Mouse (Mus musculus): ENCODE data around the gene Stxbp4.

Gene Stxbp4

GRCm38 (mm10) chr11:90558359-90559047 lies 79.4 kb downstream of the Stxbp4 start:
- no peak for DNase-seq (ENCODE audit: low spot score)

- no peak for DNase-seq (ENCODE audit: low spot score)
Measured at GRCm38 (mm10) chr11:90556517-90556916, 81.4 kb downstream of the Stxbp4 start.

GRCm38 (mm10) chr11:90553963-90554362 lies 83.9 kb downstream of the Stxbp4 start:
- DNase-seq (ENCODE audit: low spot score), result no peak

- DNase-seq (ENCODE audit: low spot score), result no peak
Measured at GRCm38 (mm10) chr11:90552303-90553201, 85.3 kb downstream of the Stxbp4 start.

GRCm38 (mm10) chr11:90548560-90548959 lies 89.3 kb downstream of the Stxbp4 start:
- peak; percentile 25 for DNase-seq (ENCODE audit: low spot score)

GRCm38 (mm10) chr11:90538636-90539263 lies 99.1 kb downstream of the Stxbp4 start:
- no peak for DNase-seq (ENCODE audit: low spot score)

- no peak for DNase-seq (ENCODE audit: low spot score)
Measured at GRCm38 (mm10) chr11:90525311-90525710, 112.6 kb downstream of the Stxbp4 start.

- DNase-seq (ENCODE audit: low spot score), result no peak
Measured at GRCm38 (mm10) chr11:90521040-90521439, 116.8 kb downstream of the Stxbp4 start.

DNA sequence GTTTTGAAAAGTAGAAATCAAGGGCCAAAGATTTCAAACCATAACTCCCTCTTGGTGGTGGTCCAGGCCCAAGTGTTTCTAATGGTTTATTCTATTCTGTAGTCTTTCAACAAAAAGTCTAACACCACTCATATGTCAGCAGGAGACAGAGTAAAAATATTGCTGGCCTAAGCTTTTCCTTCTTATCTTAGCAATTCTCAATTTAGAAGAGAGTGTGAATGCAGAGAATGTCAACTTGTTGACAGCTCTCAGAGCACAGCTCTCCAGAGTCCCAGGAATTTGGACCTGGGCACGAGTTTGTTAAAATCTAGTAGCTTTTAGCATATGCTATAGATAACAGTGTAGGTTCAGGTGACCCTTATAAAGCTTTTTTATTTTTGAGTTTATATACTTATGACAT lies 120.1 kb downstream of the Stxbp4 start:
- DNase-seq (ENCODE audit: low spot score), result no peak

DNA sequence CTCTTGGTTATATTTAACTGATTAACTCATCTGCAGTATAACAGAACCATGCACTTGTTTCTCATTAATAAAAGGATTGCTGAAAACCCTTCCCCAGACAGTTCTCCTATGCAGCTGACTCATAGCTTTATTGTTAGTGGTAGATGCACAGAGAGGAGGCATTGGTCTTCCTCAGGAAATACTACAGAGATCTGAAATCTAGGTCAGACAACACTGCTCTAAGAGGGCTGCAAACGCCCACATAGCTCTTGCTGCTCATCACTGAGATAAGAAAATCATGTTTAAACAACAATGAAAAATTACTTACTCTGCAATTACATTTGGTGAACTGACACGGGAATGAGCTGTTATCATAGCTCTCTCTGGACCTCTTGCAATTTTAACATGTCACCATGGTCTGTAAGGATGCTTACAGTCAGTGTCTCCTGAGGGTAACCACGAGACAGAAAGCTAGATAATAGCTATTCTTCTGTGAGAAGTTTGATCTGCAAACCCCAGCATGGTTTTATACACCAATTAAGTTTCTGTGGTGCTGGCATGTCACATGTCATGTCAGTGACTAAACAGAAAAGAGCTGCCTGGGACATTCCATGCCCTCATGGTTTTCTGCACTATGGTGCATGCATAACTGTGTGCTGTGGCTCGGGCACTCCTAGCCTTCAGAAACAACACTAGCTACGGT lies 125.2 kb downstream of the Stxbp4 start:
- DNase-seq (ENCODE audit: low spot score), result no peak

DNA sequence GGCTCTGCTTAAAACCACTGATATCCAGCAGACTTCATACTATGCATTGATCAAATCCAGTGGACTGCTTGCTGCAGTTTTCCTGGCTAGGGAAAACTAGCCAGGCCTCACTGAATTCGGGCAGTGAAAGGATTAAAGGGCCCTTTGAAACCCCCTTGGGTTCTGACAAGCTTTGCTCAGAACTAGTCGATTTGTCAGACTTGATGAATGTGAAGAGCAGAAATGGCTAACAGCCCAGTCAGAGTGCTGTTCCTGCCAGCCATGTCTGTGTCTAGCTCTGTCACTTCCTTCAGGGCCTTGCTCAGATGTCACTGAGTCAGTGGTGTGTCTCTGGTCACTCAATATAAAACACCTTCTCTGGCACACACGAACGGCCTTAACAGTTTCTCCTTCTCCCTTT lies 136.0 kb downstream of the Stxbp4 start:
- no peak for DNase-seq (ENCODE audit: low spot score)

- DNase-seq (ENCODE audit: low spot score), result no peak
Measured at GRCm38 (mm10) chr11:90499918-90500317, 138.0 kb downstream of the Stxbp4 start.

DNA sequence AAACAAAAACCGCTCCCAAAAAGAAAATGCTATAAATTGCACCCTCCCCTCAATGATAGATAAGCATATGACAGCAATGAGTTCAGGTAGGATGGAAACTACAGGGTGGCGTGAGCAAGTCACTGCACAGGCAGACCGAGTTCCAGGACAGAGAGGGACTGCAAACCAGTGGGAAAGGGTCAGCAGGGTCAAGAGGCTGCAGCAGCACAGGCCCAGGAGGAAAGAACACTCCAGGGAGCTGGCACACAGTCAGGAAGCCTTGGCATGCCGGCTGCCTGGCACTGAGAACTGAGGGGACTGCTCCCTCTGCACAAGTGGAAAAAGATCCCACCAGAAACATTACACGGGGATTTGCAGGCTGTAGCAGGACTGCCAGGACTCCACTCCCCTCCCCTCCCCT lies 139.4 kb downstream of the Stxbp4 start:
- no peak for DNase-seq (ENCODE audit: low spot score)

- DNase-seq (ENCODE audit: low spot score), result no peak
Measured at GRCm38 (mm10) chr11:90494981-90495380, 142.9 kb downstream of the Stxbp4 start.

DNA sequence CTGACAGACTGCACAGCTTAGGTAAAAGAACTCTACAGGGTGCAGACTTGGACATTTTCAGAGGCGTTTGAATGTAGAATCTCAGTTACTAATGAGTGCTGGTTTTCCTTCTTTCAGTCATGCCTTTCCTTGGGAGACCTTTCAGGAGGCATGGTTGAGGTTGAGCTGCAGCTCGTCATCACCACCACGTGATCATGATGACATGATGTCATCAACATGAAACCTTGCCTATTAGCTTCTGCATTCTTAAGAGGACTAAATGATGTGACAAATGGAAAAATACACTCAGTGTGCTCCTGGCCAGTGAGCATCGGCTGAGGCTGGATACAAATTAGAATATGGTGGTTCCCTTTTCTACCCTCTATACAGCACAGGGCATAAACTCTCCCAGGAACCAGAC lies 145.4 kb downstream of the Stxbp4 start:
- DNase-seq (ENCODE audit: low spot score), result no peak

DNA sequence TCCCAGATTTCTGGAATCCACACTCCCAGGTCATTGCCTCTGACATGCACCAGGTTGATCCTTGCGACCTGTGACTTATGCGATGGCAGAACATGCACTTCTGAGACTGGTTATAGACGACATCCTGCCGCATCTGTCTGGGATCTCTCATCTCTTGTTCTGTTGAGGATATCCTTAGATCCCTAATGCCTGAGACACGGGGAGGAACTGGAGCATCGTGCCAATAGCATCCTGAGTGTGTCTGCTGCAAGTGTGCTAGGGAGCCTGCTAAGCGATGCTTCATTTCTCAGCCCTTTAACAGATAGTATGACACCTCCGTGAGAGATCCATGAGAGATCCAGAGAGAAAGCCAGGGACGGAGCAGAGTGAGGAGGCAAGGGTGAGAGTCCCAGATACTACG lies 148.7 kb downstream of the Stxbp4 start:
- no peak for DNase-seq (ENCODE audit: low spot score)

DNA sequence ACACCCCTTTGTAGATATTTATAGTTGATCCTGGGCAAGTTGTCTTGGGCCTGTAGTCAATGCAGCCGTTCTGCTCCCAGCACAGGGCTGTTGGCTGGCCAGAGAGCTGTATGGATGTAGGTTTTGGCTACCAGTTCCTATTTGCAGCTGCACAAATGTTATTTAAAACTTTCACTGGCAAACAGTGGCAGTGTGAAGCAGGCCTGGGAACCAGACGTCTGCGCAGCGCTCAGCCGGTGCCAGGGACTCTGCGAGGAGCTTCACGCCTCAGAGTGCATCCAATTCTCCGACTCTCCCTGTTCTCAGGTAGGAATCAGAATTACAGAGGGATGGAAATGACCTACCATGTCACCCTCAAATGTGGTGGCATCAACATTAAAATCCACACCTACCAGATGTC lies 150.2 kb downstream of the Stxbp4 start:
- no peak for DNase-seq (ENCODE audit: low spot score)

DNA sequence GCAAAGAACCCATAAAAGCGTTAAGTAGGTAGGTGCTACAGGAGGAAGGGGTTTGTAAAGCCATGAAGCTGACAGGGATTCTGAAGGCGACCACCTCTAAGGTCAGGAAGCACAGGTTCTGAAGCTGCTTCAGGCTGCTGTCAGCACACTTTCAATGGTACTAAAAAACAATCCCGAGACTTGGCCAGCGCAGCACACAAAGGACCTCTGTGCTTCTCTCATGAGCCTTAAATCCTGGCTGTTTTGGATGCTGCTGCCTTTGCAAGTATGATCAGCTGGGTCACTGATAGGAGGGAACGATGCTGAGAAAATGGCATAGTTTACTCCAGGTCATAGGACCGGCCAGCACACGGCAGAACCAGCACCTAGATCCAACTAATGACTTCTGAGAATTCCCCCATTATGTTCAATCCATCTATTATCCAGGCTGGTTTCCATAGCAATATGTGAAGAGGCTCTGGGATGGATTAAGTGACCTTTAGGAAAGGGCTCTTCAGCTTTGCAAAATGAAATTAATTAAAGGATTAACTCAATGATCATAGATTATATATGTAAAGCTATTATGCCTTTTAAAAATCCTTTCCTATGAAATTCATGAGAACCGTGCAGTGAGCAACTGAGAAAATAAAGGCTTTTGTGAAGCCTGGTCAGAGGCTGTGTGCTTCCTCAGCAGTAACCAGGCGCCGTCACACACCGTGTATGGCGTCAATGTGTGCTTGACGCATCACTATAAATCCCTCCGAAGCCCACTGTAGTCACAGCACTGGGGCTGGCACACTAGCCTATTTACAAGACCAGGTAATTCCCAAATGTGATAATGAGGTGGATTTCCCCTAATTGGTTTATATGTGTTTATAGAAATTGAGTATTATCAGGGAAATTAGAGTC lies 152.9 kb downstream of the Stxbp4 start:
- no peak for DNase-seq (ENCODE audit: low spot score)

- no peak for DNase-seq (ENCODE audit: low spot score)
Measured at GRCm38 (mm10) chr11:90483766-90484165, 154.1 kb downstream of the Stxbp4 start.

DNA sequence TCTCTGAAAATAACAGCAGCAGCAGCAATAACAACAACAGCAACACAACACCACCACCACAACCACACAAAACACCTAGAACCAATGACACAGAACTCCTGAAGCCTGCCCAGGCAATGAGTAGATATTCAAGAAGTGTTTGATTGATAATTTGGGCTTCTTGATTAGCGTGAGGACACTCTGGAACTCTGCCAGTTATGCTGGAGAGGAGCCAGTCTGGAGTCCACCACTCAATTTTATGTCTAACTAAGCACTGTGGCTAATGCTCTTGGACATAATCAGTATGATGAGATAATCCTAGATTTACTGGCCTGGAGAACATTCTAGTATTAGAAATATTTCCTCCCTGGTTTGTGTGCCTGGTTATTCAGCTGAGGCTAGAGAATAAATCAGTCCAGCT lies 156.1 kb downstream of the Stxbp4 start:
- no peak for DNase-seq (ENCODE audit: low spot score)

GRCm38 (mm10) chr11:90470271-90470670 lies 167.6 kb downstream of the Stxbp4 start:
- DNase-seq (ENCODE audit: low spot score), result no peak

Data from layer of hippocampus, adult 9-10 months (tissue).